Mouse (Mus musculus): Measurements from ENCODE around the gene Uap1. TPM values are rescaled to one million over a fixed set of nuclear protein-coding genes. Genes with fewer than 3 reads are reported as not detected.
A peak's percentile ranks its signal among the peaks of the same experiment; 100 is the strongest.

Gene Uap1
- polyA plus RNA-seq, 1 experiment from 2014 or later: 53.6 TPM

DNA sequence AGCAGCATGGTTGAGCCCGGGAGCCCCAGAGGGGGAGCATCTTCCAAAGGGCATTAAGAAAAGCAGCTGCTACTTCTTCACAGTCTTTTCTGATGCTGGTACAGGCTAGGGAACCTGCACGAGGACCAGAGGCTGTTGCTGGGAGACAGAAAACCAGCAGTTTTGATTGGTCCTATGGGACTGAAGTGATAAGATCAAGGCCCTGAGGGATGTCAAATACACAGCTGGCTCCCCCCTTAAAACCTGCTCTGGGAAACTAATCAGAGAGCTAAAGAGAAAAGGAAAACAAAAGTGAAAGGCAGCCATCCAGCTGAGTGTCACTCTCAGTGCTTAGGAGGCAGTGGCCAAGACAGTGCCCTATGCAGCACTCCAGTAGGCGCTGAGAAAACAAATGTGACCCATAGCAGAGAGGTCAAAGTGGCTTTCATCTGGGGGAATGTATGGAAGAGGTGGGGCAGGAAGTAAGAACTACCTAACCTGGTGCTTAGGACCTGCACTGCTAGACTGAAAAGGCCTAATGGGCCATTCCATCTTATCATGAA, 14.3 kb downstream of the Uap1 start:
- H3K27me3 ChIP-seq (ENCODE audit: insufficient read depth, low read length): no peaks in the 10 kb centered on the region
- DNase-seq (ENCODE audit: low spot score) (no peak), ATAC-seq (replicated peaks; ENCODE audit: low FRiP score, low read depth) (no peak)
- H3K9me3 ChIP-seq (replicated peaks; ENCODE audit: low read length): no peaks in the 10 kb centered on the region
- H3K4me3 ChIP-seq (replicated peaks; ENCODE audit: low read depth, low read length): no peak overlapping the region
- H3K4me2 ChIP-seq (ENCODE audit: low read length): no peak overlapping the region
- peaks cover 6% of the 10 kb centered on the region; the same call in 1 of the 2 replicates for H3K4me1 ChIP-seq (replicated peaks; ENCODE audit: insufficient read depth, low read length)
- WGBS: 66% methylated on average over 3 of the region's 3 CpGs
- H3K27ac ChIP-seq: no peak overlapping the region
- TF ChIP-seq CTCF (IDR thresholded peaks at IDR 0.05; ENCODE audit: low read depth): no peak
- H3K36me3 ChIP-seq (ENCODE audit: insufficient read depth, low read length): peaks cover 5% of the 10 kb centered on the region; the same call in 1 of the 2 replicates
- H3K9ac ChIP-seq (ENCODE audit: low read depth, low read length): no peak overlapping the region

DNA sequence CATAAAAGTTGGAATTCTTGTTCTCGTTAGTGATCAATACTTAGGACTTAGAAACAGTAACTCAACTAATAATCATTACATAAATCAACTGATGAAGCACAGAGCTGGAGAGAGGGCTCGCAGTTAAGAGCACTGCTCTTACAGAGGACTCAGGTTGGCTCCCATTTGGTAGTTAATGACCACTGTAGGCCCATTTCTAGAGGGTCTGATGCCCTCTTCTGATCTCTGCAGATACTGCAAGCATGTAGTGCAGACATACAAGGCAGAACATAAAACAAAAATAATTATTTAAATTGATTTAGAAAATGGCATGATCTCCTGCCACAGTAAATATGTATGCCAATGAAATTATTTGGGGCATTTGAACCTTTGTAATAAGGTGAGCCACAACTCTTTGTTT, 15.1 kb downstream of the Uap1 start:
- DNase-seq (ENCODE audit: low spot score): no peak
- Histone ChIP-seq H3K9me3 (replicated peaks; ENCODE audit: low read length) (no peaks in the 10 kb centered on the region), H3K4me2 (ENCODE audit: low read length) (no peak overlapping the region), H3K36me3 (ENCODE audit: insufficient read depth, low read length) (peaks cover 8% of the 10 kb centered on the region; the same call in 1 of the 2 replicates), H3K27me3 (ENCODE audit: insufficient read depth, low read length) (no peaks in the 10 kb centered on the region), H3K4me1 (replicated peaks; ENCODE audit: insufficient read depth, low read length) (peaks cover 6% of the 10 kb centered on the region; the same call in 1 of the 2 replicates), H3K4me3 (replicated peaks; ENCODE audit: low read depth, low read length) (no peak overlapping the region), H3K27ac (no peak overlapping the region), H3K9ac (ENCODE audit: low read depth, low read length) (no peak overlapping the region)
- ATAC-seq (replicated peaks; ENCODE audit: low FRiP score, low read depth): no peak
- TF ChIP-seq CTCF (IDR thresholded peaks at IDR 0.05; ENCODE audit: low read depth): peak; percentile 8; the same call in 1 of the 2 replicates
- 86% methylated on average over 2 of the region's 2 CpGs for WGBS

DNA sequence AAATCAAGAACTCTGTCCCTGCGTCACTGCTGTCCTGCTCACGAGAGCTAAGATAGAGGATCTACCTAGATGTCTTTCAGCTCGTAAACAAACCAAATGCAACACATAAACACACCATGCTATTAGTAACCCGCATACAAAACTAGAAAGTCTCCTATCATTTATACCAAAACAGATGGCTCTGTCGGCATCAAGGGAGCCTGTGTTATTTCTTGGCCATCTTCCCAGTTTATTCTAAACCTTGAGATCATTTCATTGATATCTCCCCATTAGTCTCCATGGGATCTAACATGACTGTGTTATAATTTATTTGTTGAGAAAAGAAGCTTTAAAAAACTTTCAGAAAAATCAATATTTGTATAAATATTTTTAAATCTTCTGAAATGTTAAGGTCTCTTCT, 19.0 kb downstream of the Uap1 start:
- Histone ChIP-seq H3K4me1 (replicated peaks; ENCODE audit: insufficient read depth, low read length) (no peaks in the 10 kb centered on the region), H3K9me3 (replicated peaks; ENCODE audit: low read length) (no peaks in the 10 kb centered on the region), H3K27me3 (ENCODE audit: insufficient read depth, low read length) (no peaks in the 10 kb centered on the region), H3K27ac (no peak overlapping the region), H3K4me2 (ENCODE audit: low read length) (no peak overlapping the region), H3K36me3 (ENCODE audit: insufficient read depth, low read length) (0 out of 2 replicates have a peak, but pooled peaks cover 7% of the 10 kb centered on the region), H3K4me3 (replicated peaks; ENCODE audit: low read depth, low read length) (no peak overlapping the region), H3K9ac (ENCODE audit: low read depth, low read length) (no peak overlapping the region)
- ATAC-seq (replicated peaks; ENCODE audit: low FRiP score, low read depth) (no peak), DNase-seq (ENCODE audit: low spot score) (no peak)
- no peak for TF ChIP-seq CTCF (IDR thresholded peaks at IDR 0.05; ENCODE audit: low read depth)
- 84% methylated on average over 5 of the region's 5 CpGs for WGBS

DNA sequence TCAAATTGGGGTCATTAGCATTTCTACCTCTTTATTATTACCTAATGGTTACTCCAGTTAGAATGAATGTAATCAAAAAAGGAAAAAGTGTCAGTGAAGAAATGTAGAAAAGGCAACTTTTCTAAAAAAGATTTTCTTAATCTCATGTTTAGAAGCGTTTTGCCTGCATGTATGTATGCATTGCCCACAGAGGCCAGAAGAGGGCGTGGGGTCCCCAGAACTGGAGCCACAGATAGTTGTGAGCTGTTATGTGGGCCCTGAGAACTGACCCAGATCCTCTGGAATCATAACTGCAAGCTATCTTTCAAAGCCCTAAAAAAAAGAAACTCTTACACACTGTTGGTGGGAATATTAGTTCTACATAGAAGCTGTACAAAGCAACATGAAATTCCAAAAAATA, 19.5 kb downstream of the Uap1 start:
- Histone ChIP-seq H3K4me1 (replicated peaks; ENCODE audit: insufficient read depth, low read length) (no peaks in the 10 kb centered on the region), H3K4me2 (ENCODE audit: low read length) (no peak overlapping the region), H3K4me3 (replicated peaks; ENCODE audit: low read depth, low read length) (no peak overlapping the region), H3K27me3 (ENCODE audit: insufficient read depth, low read length) (no peaks in the 10 kb centered on the region), H3K9me3 (replicated peaks; ENCODE audit: low read length) (no peaks in the 10 kb centered on the region), H3K36me3 (ENCODE audit: insufficient read depth, low read length) (0 out of 2 replicates have a peak, but pooled peaks cover 7% of the 10 kb centered on the region), H3K9ac (ENCODE audit: low read depth, low read length) (no peak overlapping the region), H3K27ac (no peak overlapping the region)
- TF ChIP-seq CTCF (IDR thresholded peaks at IDR 0.05; ENCODE audit: low read depth): peak; percentile 35; the same call in 1 of the 2 replicates
- ATAC-seq (replicated peaks; ENCODE audit: low FRiP score, low read depth) (no peak), DNase-seq (ENCODE audit: low spot score) (no peak)
- WGBS: 72% methylated on average over 2 of the region's 2 CpGs

DNA sequence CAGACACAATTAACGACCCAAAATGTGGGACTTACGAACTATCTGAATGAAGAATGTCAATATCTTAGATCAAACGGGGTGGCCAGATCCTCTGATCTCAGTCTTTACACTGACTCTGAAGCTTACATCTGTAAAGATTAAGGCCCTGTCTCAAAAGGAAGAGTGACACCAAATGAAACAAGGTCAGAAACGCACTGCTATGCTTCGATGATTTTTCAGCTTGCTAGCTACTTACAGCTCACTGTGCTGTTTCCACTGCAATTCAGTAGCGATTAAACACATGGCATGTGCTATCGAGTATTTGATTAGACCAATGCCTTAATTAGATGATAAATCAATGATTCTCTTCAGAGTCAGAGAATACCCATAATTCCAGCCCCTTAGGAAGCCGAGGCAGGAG, 20.8 kb downstream of the Uap1 start:
- 83% methylated on average over 8 of the region's 8 CpGs for WGBS

DNA sequence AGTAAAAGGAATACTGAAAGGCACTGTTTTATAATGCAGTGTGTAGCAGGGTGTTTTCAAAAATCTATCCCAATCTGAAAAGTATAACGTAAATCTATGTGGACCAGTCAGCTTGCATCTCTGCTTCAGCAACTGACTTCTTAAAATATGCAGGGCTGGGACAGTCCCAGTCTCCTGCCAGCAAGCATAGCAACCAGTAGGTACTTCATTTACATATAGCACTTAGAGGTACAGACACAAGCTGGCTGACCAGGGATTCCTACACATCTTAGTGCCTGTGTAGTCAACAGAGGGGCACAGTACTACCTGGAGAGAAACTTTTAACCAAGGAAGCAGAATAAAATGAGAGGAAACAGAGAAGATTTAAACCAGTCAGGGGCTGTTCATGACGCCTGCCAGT, 22.2 kb downstream of the Uap1 start:
- no peak overlapping the region for H3K27ac ChIP-seq
- no peak overlapping the region for H3K4me3 ChIP-seq (replicated peaks; ENCODE audit: low read depth, low read length)
- no peaks in the 10 kb centered on the region for H3K9me3 ChIP-seq (replicated peaks; ENCODE audit: low read length)
- no peak for TF ChIP-seq CTCF (IDR thresholded peaks at IDR 0.05; ENCODE audit: low read depth)
- no peaks in the 10 kb centered on the region for H3K27me3 ChIP-seq (ENCODE audit: insufficient read depth, low read length)
- H3K4me1 ChIP-seq (replicated peaks; ENCODE audit: insufficient read depth, low read length): no peaks in the 10 kb centered on the region
- DNase-seq (ENCODE audit: low spot score): no peak
- H3K36me3 ChIP-seq (ENCODE audit: insufficient read depth, low read length): peaks cover 15% of the 10 kb centered on the region; the same call in 1 of the 2 replicates
- 91% methylated on average over 2 of the region's 2 CpGs for WGBS
- no peak overlapping the region for H3K9ac ChIP-seq (ENCODE audit: low read depth, low read length)
- H3K4me2 ChIP-seq (ENCODE audit: low read length): no peak overlapping the region
- ATAC-seq (replicated peaks; ENCODE audit: low FRiP score, low read depth): no peak

More for the DNA sequence above, 20.8 kb downstream of the Uap1 start:
- H3K9ac ChIP-seq (ENCODE audit: low read depth, low read length): no peak overlapping the region
- no peak for TF ChIP-seq CTCF (IDR thresholded peaks at IDR 0.05; ENCODE audit: low read depth)
- DNase-seq (ENCODE audit: low spot score): no peak
- H3K4me2 ChIP-seq (ENCODE audit: low read length): no peak overlapping the region
- H3K4me1 ChIP-seq (replicated peaks; ENCODE audit: insufficient read depth, low read length): no peaks in the 10 kb centered on the region
- H3K27ac ChIP-seq: no peak overlapping the region
- ATAC-seq (replicated peaks; ENCODE audit: low FRiP score, low read depth): no peak
- no peak overlapping the region for H3K4me3 ChIP-seq (replicated peaks; ENCODE audit: low read depth, low read length)
- no peaks in the 10 kb centered on the region for H3K9me3 ChIP-seq (replicated peaks; ENCODE audit: low read length)
- 0 out of 2 replicates have a peak, but pooled peaks cover 10% of the 10 kb centered on the region for H3K36me3 ChIP-seq (ENCODE audit: insufficient read depth, low read length)
- no peaks in the 10 kb centered on the region for H3K27me3 ChIP-seq (ENCODE audit: insufficient read depth, low read length)

DNA sequence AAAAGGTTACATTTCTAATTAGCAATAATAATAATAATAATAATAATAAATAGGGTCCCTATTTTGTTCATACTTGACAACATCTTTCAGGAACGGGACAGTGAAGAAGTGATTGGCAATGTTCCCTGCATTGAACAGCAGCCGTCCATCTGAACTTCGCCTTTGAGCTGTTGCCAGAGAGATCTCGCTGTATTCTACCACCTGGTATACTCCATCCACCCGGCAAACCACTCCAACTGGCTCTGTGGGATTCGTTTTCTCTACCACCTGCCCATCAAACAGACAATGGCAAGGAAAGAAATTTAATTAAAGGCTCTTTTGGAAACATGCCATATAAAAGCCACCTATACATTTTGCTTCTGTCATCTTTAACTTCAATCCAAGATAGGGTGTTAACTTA, 23.9 kb downstream of the Uap1 start:
- Histone ChIP-seq H3K27me3 (ENCODE audit: insufficient read depth, low read length) (no peaks in the 10 kb centered on the region), H3K9me3 (replicated peaks; ENCODE audit: low read length) (no peaks in the 10 kb centered on the region), H3K27ac (no peak overlapping the region), H3K4me3 (replicated peaks; ENCODE audit: low read depth, low read length) (no peak overlapping the region), H3K9ac (ENCODE audit: low read depth, low read length) (no peak overlapping the region), H3K4me1 (replicated peaks; ENCODE audit: insufficient read depth, low read length) (no peaks in the 10 kb centered on the region), H3K36me3 (ENCODE audit: insufficient read depth, low read length) (peaks cover 18% of the 10 kb centered on the region), H3K4me2 (ENCODE audit: low read length) (no peak overlapping the region)
- DNase-seq (ENCODE audit: low spot score): no peak
- no peak for TF ChIP-seq CTCF (IDR thresholded peaks at IDR 0.05; ENCODE audit: low read depth)
- ATAC-seq (replicated peaks; ENCODE audit: low FRiP score, low read depth): no peak
- WGBS: 87% methylated on average over 6 of the region's 6 CpGs

All from kidney, postnatal 0 days (tissue).